Mouse (Mus musculus): ENCODE results near the gene Tollip. TPM values are rescaled to one million over a fixed set of nuclear protein-coding genes. Genes with fewer than 3 reads are reported as not detected.
A peak's percentile ranks its signal among the peaks of the same experiment; 100 is the strongest.

Tollip gene
- polyA plus RNA-seq, 1 experiment from 2014 or later: 53.3 TPM

DNA sequence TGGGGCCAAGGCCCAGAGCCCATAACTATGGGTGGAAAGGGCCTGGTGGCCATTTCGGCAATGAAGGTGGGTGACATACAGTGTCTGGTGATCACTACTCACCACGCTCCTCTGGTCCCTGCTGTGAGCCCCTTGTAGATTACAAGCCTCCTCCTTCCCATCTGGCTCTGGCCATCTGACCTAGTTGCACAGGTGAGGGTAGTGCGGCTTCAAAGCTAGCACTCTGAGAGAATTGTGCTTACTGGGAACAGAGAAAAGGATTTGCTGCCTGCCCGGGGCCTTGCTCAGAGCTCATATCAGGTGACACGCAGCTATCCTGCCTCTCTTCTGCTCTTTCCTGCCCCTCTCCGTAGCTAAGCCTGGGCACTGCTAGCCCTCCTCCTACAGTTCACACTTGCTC, 35.3 kb upstream of the Tollip start:
- ATAC-seq (ENCODE audit: low FRiP score, low TSS enrichment): no peak
- H3K4me3 ChIP-seq (ENCODE audit: low read length): no peak overlapping the region
- H3K9ac ChIP-seq (replicated peaks; ENCODE audit: low read length): no peak overlapping the region
- peaks cover 11% of the 10 kb centered on the region for H3K4me1 ChIP-seq (ENCODE audit: insufficient read depth, low read length)
- no peak overlapping the region for H3K27ac ChIP-seq (ENCODE audit: low read length)
- peaks cover 46% of the 10 kb centered on the region for H3K27me3 ChIP-seq (ENCODE audit: insufficient read depth, low read length)
- no peak overlapping the region for H3K4me2 ChIP-seq (replicated peaks; ENCODE audit: low read depth, low read length)
- no peaks in the 10 kb centered on the region for H3K36me3 ChIP-seq (ENCODE audit: insufficient read depth, low read length)
- 64% methylated on average over 6 of the region's 6 CpGs for WGBS
- H3K9me3 ChIP-seq (ENCODE audit: low read length): peaks cover 4% of the 10 kb centered on the region; the same call in 1 of the 2 replicates

DNA sequence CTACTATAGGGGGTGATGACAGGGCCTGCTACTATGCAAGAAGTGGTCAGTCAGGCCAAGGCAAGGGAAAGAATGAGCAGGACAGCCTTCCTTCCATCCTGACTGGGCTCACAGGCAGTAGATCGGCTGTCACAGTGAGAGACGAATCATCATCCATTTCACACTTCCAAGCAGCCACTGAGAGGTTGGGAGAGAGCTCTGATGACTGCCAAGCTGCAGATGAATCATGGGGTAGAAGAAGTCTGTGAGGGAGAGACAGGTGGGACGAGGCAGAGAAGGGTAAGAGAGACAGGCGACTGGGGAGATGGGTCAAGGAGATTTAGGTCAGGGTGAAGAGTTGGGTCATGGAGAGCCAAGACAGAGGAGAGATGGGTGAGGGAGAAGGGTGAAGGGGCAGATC, 34.6 kb upstream of the Tollip start:
- Histone ChIP-seq H3K9me3 (ENCODE audit: low read length) (peaks cover 4% of the 10 kb centered on the region; the same call in 1 of the 2 replicates), H3K4me3 (ENCODE audit: low read length) (no peak overlapping the region), H3K27me3 (ENCODE audit: insufficient read depth, low read length) (peaks cover 53% of the 10 kb centered on the region), H3K9ac (replicated peaks; ENCODE audit: low read length) (no peak overlapping the region), H3K4me2 (replicated peaks; ENCODE audit: low read depth, low read length) (no peak overlapping the region), H3K36me3 (ENCODE audit: insufficient read depth, low read length) (no peaks in the 10 kb centered on the region), H3K27ac (ENCODE audit: low read length) (no peak overlapping the region), H3K4me1 (ENCODE audit: insufficient read depth, low read length) (peaks cover 11% of the 10 kb centered on the region)
- no peak for ATAC-seq (ENCODE audit: low FRiP score, low TSS enrichment)
- WGBS: 79% methylated on average over 4 of the region's 4 CpGs

GRCm38 (mm10) chr7:141951821-141952220, 33.5 kb upstream of the Tollip start:
- Histone ChIP-seq H3K4me2 (replicated peaks; ENCODE audit: low read depth, low read length) (no peak overlapping the region), H3K36me3 (ENCODE audit: insufficient read depth, low read length) (no peaks in the 10 kb centered on the region), H3K9ac (replicated peaks; ENCODE audit: low read length) (no peak overlapping the region), H3K9me3 (ENCODE audit: low read length) (peaks cover 4% of the 10 kb centered on the region; the same call in 1 of the 2 replicates), H3K4me1 (ENCODE audit: insufficient read depth, low read length) (peaks cover 11% of the 10 kb centered on the region), H3K4me3 (ENCODE audit: low read length) (no peak overlapping the region), H3K27me3 (ENCODE audit: insufficient read depth, low read length) (peaks cover 61% of the 10 kb centered on the region), H3K27ac (ENCODE audit: low read length) (no peak overlapping the region)
- ATAC-seq (ENCODE audit: low FRiP score, low TSS enrichment): no peak
- 93% methylated on average over 4 of the region's 4 CpGs for WGBS

DNA sequence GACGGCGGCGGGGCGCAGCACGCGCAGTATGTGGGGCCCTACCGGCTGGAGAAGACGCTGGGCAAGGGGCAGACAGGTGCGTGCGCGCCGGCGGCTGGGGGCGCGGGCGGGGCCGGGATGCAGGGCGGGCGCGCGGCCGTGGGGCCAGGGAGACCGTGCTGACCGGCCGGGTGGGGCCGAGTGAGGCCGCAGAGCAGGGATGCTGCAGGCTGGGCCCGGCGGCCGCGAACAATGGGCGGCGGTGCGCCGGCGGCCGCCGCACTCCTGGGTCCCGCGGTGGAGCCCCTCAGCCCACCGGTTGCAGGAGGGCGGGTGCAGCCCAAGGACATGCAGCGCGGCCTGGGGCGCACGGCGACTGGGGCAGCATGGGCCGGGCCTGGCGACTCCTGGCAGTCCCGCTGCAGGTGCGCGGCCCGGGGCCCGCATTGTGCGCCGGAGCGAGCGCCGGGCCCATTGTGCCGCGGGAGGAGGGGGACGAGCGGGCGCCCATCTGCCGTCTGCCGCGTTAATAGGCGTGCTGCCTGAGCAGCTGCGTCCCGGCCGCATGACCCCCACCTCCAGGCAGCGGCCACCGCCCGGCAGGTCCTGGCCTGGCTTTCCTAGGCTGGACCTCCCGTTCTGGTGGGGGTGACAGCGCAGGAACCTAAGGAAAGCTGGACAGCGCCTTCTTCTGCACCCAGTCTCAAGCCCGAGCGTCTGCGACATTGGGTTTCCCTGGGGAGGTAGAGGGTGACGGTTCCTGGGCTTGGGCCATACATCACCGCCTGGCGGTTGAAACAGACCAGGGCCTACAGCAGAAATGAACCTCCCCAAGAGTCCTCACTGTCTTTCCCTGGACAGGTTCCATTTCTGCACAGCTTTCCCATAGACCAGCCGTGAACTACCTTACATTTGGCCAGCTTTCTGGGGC, 32.1 kb upstream of the Tollip start:
- no peaks in the 10 kb centered on the region for H3K36me3 ChIP-seq (ENCODE audit: insufficient read depth, low read length)
- H3K27me3 ChIP-seq (ENCODE audit: insufficient read depth, low read length): peaks cover 70% of the 10 kb centered on the region
- H3K27ac ChIP-seq (ENCODE audit: low read length): no peak overlapping the region
- H3K4me2 ChIP-seq (replicated peaks; ENCODE audit: low read depth, low read length): peak overlapping the region; percentile 92
- ATAC-seq (ENCODE audit: low FRiP score, low TSS enrichment): peak; percentile 61
- H3K4me3 ChIP-seq (ENCODE audit: low read length): peak overlapping the region; percentile 50
- H3K9ac ChIP-seq (replicated peaks; ENCODE audit: low read length): peak overlapping the region; percentile 53
- H3K4me1 ChIP-seq (ENCODE audit: insufficient read depth, low read length): peaks cover 11% of the 10 kb centered on the region
- H3K9me3 ChIP-seq (ENCODE audit: low read length): peaks cover 4% of the 10 kb centered on the region; the same call in 1 of the 2 replicates
- WGBS: 1% methylated on average over 72 of the region's 84 CpGs

DNA sequence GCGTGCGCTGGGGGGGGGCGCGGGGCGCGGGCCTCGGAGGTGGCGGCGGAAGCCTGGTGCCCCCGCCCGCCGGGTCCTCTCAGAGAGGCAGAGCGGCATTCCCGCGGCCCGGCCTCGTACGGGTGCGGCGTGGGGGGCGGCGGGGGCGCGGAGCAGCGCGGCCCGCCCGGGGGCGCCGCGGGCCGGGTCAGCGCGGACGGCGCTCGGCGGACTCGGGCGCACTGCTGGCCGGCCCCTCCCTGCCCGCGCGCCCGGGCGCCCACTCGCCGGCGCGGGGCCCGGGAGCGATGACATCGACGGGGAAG, 31.4 kb upstream of the Tollip start:
- WGBS: 0% methylated on average over 13 of the region's 54 CpGs
- peak overlapping the region; percentile 53 for H3K9ac ChIP-seq (replicated peaks; ENCODE audit: low read length)
- H3K4me1 ChIP-seq (ENCODE audit: insufficient read depth, low read length): peaks cover 11% of the 10 kb centered on the region
- peak overlapping the region; percentile 50 for H3K4me3 ChIP-seq (ENCODE audit: low read length)
- H3K36me3 ChIP-seq (ENCODE audit: insufficient read depth, low read length): no peaks in the 10 kb centered on the region
- H3K9me3 ChIP-seq (ENCODE audit: low read length): peaks cover 4% of the 10 kb centered on the region; the same call in 1 of the 2 replicates
- H3K27me3 ChIP-seq (ENCODE audit: insufficient read depth, low read length): peaks cover 73% of the 10 kb centered on the region
- no peak overlapping the region for H3K27ac ChIP-seq (ENCODE audit: low read length)
- peak overlapping the region; percentile 92 for H3K4me2 ChIP-seq (replicated peaks; ENCODE audit: low read depth, low read length)
- no peak for ATAC-seq (ENCODE audit: low FRiP score, low TSS enrichment)

DNA sequence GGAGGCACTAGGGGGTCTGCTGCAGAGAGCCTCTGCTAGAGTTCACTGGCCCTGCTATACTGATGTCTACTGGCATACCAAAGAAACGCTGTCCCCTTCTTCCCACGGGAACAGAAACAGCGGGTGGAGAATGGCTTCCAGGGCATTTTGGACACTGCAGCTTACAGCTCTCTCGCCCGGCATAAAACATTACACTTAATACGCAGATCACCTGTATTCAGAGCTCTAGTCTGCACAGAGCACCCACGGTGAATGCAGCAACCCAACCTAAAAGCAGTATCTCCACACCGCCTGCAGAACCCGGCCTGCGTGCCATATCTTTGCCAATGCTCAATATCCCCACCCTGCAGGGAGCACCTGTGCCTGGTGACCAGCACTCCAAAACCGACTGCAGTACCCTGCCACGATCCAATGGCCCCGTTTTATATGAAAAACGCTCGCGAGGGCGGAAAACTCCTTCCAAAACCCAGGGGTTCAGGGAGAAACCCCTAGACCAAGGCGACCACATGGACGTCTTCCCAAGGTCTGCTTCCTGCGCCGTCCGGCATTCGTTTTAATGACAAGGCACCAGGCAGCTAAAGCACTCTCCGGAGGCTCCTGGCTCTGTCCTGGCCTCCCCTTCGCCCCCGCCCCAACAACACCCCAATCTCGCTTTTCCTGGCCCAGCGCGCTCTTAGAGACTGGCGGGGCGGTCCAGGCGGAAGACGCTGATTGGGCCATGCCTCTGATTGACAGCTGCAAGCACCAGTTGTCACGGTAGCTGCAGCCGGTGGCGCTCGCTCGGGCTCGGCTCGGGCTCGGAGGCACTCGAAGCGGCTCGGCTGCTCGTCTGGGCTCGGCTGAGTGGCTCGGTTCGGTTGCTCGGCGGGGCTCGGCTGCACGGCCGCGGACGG, 30.8 kb upstream of the Tollip start, which contains the start of gene Brsk2:
Gene Brsk2, plus strand, starts transcription at position 846 of the 893 bp plus-strand sequence.
- H3K27ac ChIP-seq (ENCODE audit: low read length): no peak within 1 kb of the TSS
- 2% methylated on average over 51 of the region's 55 CpGs for WGBS

GRCm38 (mm10) chr7:141948045-141948444, 29.7 kb upstream of the Tollip start:
- Histone ChIP-seq H3K27ac (ENCODE audit: low read length) (no peak overlapping the region), H3K4me2 (replicated peaks; ENCODE audit: low read depth, low read length) (no peak overlapping the region), H3K4me3 (ENCODE audit: low read length) (no peak overlapping the region), H3K4me1 (ENCODE audit: insufficient read depth, low read length) (peaks cover 11% of the 10 kb centered on the region), H3K9me3 (ENCODE audit: low read length) (peaks cover 4% of the 10 kb centered on the region; the same call in 1 of the 2 replicates), H3K36me3 (ENCODE audit: insufficient read depth, low read length) (no peaks in the 10 kb centered on the region), H3K9ac (replicated peaks; ENCODE audit: low read length) (no peak overlapping the region), H3K27me3 (ENCODE audit: insufficient read depth, low read length) (peaks cover 71% of the 10 kb centered on the region)
- WGBS: 78% methylated on average over 1 of the region's 1 CpGs
- no peak for ATAC-seq (ENCODE audit: low FRiP score, low TSS enrichment)

More for the DNA sequence above, 30.8 kb upstream of the Tollip start, which contains the start of gene Brsk2:
- H3K4me1 ChIP-seq (ENCODE audit: insufficient read depth, low read length): peaks cover 11% of the 10 kb centered on the region
- H3K9ac ChIP-seq (replicated peaks; ENCODE audit: low read length): peak within 1 kb of the TSS; percentile 53
- H3K4me3 ChIP-seq (ENCODE audit: low read length): peak within 1 kb of the TSS; percentile 50
- H3K4me2 ChIP-seq (replicated peaks; ENCODE audit: low read depth, low read length): peak within 1 kb of the TSS; percentile 92
- H3K27me3 ChIP-seq (ENCODE audit: insufficient read depth, low read length): peaks cover 76% of the 10 kb centered on the region
- ATAC-seq (ENCODE audit: low FRiP score, low TSS enrichment): peak; percentile 93
- H3K9me3 ChIP-seq (ENCODE audit: low read length): peaks cover 4% of the 10 kb centered on the region; the same call in 1 of the 2 replicates
- no peaks in the 10 kb centered on the region for H3K36me3 ChIP-seq (ENCODE audit: insufficient read depth, low read length)

DNA sequence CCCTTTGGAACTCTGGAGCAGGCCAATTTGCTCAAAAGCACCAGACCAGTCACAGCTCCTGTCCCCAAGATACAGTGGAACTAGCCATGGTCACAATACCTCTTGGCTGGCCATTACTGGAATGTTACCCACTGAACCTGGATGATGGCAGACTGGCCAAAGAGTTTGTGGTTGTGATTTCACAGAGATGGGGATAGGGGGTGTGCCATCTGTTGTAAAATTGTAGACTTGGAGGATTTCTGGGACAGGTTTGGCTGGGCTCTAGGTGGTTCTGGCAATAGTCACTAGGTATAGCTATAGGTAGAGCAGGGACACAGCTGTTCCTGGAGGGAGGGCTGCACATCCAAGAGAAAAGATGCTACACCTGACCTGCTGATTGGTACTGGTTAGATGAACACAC, 29.2 kb upstream of the Tollip start:
- no peak for ATAC-seq (ENCODE audit: low FRiP score, low TSS enrichment)
- Histone ChIP-seq H3K4me2 (replicated peaks; ENCODE audit: low read depth, low read length) (no peak overlapping the region), H3K27me3 (ENCODE audit: insufficient read depth, low read length) (peaks cover 67% of the 10 kb centered on the region), H3K4me3 (ENCODE audit: low read length) (no peak overlapping the region), H3K9me3 (ENCODE audit: low read length) (peaks cover 3% of the 10 kb centered on the region; the same call in 1 of the 2 replicates), H3K36me3 (ENCODE audit: insufficient read depth, low read length) (no peaks in the 10 kb centered on the region), H3K4me1 (ENCODE audit: insufficient read depth, low read length) (peaks cover 11% of the 10 kb centered on the region), H3K27ac (ENCODE audit: low read length) (no peak overlapping the region), H3K9ac (replicated peaks; ENCODE audit: low read length) (no peak overlapping the region)

- H3K27me3 ChIP-seq (ENCODE audit: insufficient read depth, low read length): peaks cover 51% of the 10 kb centered on the region
- H3K4me3 ChIP-seq (ENCODE audit: low read length): no peak overlapping the region
- H3K9me3 ChIP-seq (ENCODE audit: low read length): no peaks in the 10 kb centered on the region
- H3K4me1 ChIP-seq (ENCODE audit: insufficient read depth, low read length): peaks cover 11% of the 10 kb centered on the region
- H3K9ac ChIP-seq (replicated peaks; ENCODE audit: low read length): no peak overlapping the region
- H3K4me2 ChIP-seq (replicated peaks; ENCODE audit: low read depth, low read length): no peak overlapping the region
- no peaks in the 10 kb centered on the region for H3K36me3 ChIP-seq (ENCODE audit: insufficient read depth, low read length)
- 30% methylated on average over 7 of the region's 7 CpGs for WGBS
- H3K27ac ChIP-seq (ENCODE audit: low read length): no peak overlapping the region
- no peak for ATAC-seq (ENCODE audit: low FRiP score, low TSS enrichment)
These were observed 27.6 kb upstream of the Tollip start for GRCm38 (mm10) chr7:141945927-141946326.
